Mouse (Mus musculus) heart, postnatal 10 days (tissue): Measurements from ENCODE around the gene Afg1l. TPM values are rescaled to one million over a fixed set of nuclear protein-coding genes. Genes with fewer than 3 reads are reported as not detected.

ENCODE experiments used
- DNase-seq, 2 experiments: peaks; one replicate each; pipeline ENCODE4 v3.0.0; 2021
- intact Hi-C: fragments of 180-260 bp; cut with DNase I; formaldehyde crosslinking; loops from one replicate; pipeline ENCODE4 v1.15.1; 2025
- total RNA-seq, 2 experiments: library from RNA; stranded (reverse); gene quantifications; 2 replicates each; pipeline ENCODE4 v1.2.3; 2021

Gene Afg1l
- 10 to 100 TPM; 25.4 to 26.6 TPM for total RNA-seq

- peak; percentile 98 for DNase-seq
- intact Hi-C loops: loop anchor here (1.0 kb wide), 1 partner anchor 23 kb away; no protein-coding TSS in a partner anchor
These were observed at the start of gene Afg1l for GRCm38 (mm10) chr10:42478341-42478720. Afg1l (minus strand) TSS chr10:42478565.

GRCm38 (mm10) chr10:42525682-42526081, 47.3 kb upstream of the Afg1l start:
- no peak for DNase-seq
- intact Hi-C loops: no loop called here

- DNase-seq: no peak
- intact Hi-C loops: no loop called here
These were observed 45.3 kb upstream of the Afg1l start for GRCm38 (mm10) chr10:42523556-42524162.

- intact Hi-C loops: no loop called here
- no peak for DNase-seq
These were observed 44.5 kb upstream of the Afg1l start for GRCm38 (mm10) chr10:42522912-42523311.

GRCm38 (mm10) chr10:42521315-42521981, 43.1 kb upstream of the Afg1l start:
- intact Hi-C loops: no loop called here
- DNase-seq: no peak

GRCm38 (mm10) chr10:42518363-42518762, 40.0 kb upstream of the Afg1l start:
- intact Hi-C loops: loop anchor here (2.0 kb wide), 1 partner anchor 14 kb away; no protein-coding TSS in a partner anchor
- no peak for DNase-seq

GRCm38 (mm10) chr10:42514125-42514524, 35.8 kb upstream of the Afg1l start:
- DNase-seq: no peak
- intact Hi-C loops: no loop called here

GRCm38 (mm10) chr10:42511184-42512135, 33.1 kb upstream of the Afg1l start:
- DNase-seq: no peak
- intact Hi-C loops: no loop called here

- intact Hi-C loops: no loop called here
- DNase-seq: no peak
These were observed 31.8 kb upstream of the Afg1l start for GRCm38 (mm10) chr10:42510141-42510540.

GRCm38 (mm10) chr10:42504096-42504710, 25.8 kb upstream of the Afg1l start:
- DNase-seq: peak; percentile 24 to 32
- intact Hi-C loops: loop anchor here (2.0 to 5.0 kb wide), 3 partner anchors 15 to 87 kb away; no protein-coding TSS in a partner anchor

- peak; percentile 78 to 79 for DNase-seq
- intact Hi-C loops: loop anchor here (5.0 kb wide), 2 partner anchors 45 to 85 kb away; no protein-coding TSS in a partner anchor
These were observed 24.2 kb upstream of the Afg1l start for GRCm38 (mm10) chr10:42502349-42503111.

- peak; percentile 98 for DNase-seq
- intact Hi-C loops: loop anchor here (1.0 to 5.0 kb wide), 3 partner anchors 24 to 85 kb away; partner anchors contain the start of gene Afg1l
These were observed 23.5 kb upstream of the Afg1l start, which contains the start of gene Snx3 for GRCm38 (mm10) chr10:42501775-42502348. Snx3 (plus strand) TSS chr10:42502030.

- intact Hi-C loops: loop anchor here (1.0 to 5.0 kb wide), 3 partner anchors 23 to 84 kb away; partner anchors contain the start of gene Afg1l
- DNase-seq: no peak
These were observed 22.8 kb upstream of the Afg1l start for GRCm38 (mm10) chr10:42501161-42501560.

- DNase-seq: peak in 1 of 2 experiments; percentile 18
- intact Hi-C loops: loop anchor here (1.0 to 5.0 kb wide), 3 partner anchors 22 to 83 kb away; partner anchors contain the start of gene Afg1l
These were observed 22.2 kb upstream of the Afg1l start for GRCm38 (mm10) chr10:42500611-42501010.

- no peak for DNase-seq
- intact Hi-C loops: no loop called here
These were observed 14.6 kb upstream of the Afg1l start for GRCm38 (mm10) chr10:42493000-42493399.

- DNase-seq: no peak
- intact Hi-C loops: no loop called here
These were observed 13.8 kb upstream of the Afg1l start for GRCm38 (mm10) chr10:42492027-42492771.

- intact Hi-C loops: no loop called here
- DNase-seq: peak; percentile 22 to 27
These were observed 12.8 kb upstream of the Afg1l start for GRCm38 (mm10) chr10:42491158-42491557.

- no peak for DNase-seq
- intact Hi-C loops: no loop called here
These were observed 10.4 kb upstream of the Afg1l start for GRCm38 (mm10) chr10:42488606-42489296.
